Mouse (Mus musculus) hindbrain, embryonic 13.5 days (tissue): ENCODE data around the gene Bcl6b. TPM values are rescaled to one million over a fixed set of nuclear protein-coding genes. Genes with fewer than 3 reads are reported as not detected.

ENCODE experiments used
- ATAC-seq: fragments of 200-750 bp; cut with Nextera tagmentation; 2 replicates; pipeline ENCODE4 v1.8.0; 2017; ENCODE audit warnings: moderate TSS enrichment; ENCODE audit not compliant: low FRiP score
- H3K27ac ChIP-seq: fragments of 300-500 bp; sonication (generic); 2 replicates; pipeline ENCODE4 v1.5.1; 2015; ENCODE audit warnings: inconsistent platforms, mild to moderate bottlenecking, moderate library complexity
- H3K27me3 ChIP-seq: fragments of 300-500 bp; sonication (generic); 2 replicates; pipeline ENCODE4 v1.6.1; 2015; ENCODE audit warnings: mild to moderate bottlenecking, inconsistent platforms
- H3K36me3 ChIP-seq: fragments of 300-500 bp; sonication (generic); 2 replicates; pipeline ENCODE4 v1.6.1; 2015; ENCODE audit warnings: mild to moderate bottlenecking, inconsistent platforms
- H3K4me1 ChIP-seq: fragments of 300-500 bp; sonication (generic); replicated peaks from 2 replicates; pipeline ENCODE4 v1.6.1; 2015; ENCODE audit warnings: inconsistent platforms
- H3K4me2 ChIP-seq: fragments of 300-500 bp; sonication (generic); 2 replicates; pipeline ENCODE4 v1.6.1; 2015; ENCODE audit warnings: inconsistent platforms, mild to moderate bottlenecking, moderate library complexity
- H3K4me3 ChIP-seq: fragments of 300-500 bp; sonication (generic); 2 replicates; pipeline ENCODE4 v1.5.1; 2015; ENCODE audit warnings: mild to moderate bottlenecking, inconsistent platforms
- H3K9ac ChIP-seq: fragments of 300-500 bp; sonication (generic); 2 replicates; pipeline ENCODE4 v1.6.1; 2015; ENCODE audit warnings: mild to moderate bottlenecking, inconsistent platforms
- H3K9me3 ChIP-seq: fragments of 300-500 bp; sonication (generic); 2 replicates; pipeline ENCODE4 v1.6.1; 2016; ENCODE audit warnings: inconsistent platforms
- WGBS: fragments of 180-500 bp; shearing (Covaris S2); methylation state at CpG from one replicate; pipeline ENCODE4 v1.1.7; 2015; 5-methylcytosine and 5-hydroxymethylcytosine counted together
- polyA plus RNA-seq: library from polyadenylated mRNA; unstranded; fragments of >200 nt; fragmentation: Nextera tagmentation; extraction: Ambion mirVana; gene quantifications from 2 replicates; pipeline ENCODE4 v1.2.1, GENCODE M21; 2015

Gene Bcl6b
- polyA plus RNA-seq, 1 experiment from 2014 or later, result 5.5 TPM

- peak overlapping the region; percentile 89; the same call in 1 of the 2 replicates for H3K9ac ChIP-seq
- H3K27ac ChIP-seq, result no peak overlapping the region
- H3K36me3 ChIP-seq, result peaks cover 10% of the 10 kb centered on the region
- no peaks in the 10 kb centered on the region for H3K9me3 ChIP-seq
- peak overlapping the region; percentile 64 for H3K4me3 ChIP-seq
- peak overlapping the region; percentile 92 for H3K4me2 ChIP-seq
- WGBS, result 89% methylated on average over 15 of the region's 15 CpGs
- H3K4me1 ChIP-seq, result peaks cover 54% of the 10 kb centered on the region
- no peak for ATAC-seq
- peaks cover 43% of the 10 kb centered on the region for H3K27me3 ChIP-seq
These were observed 10.7 kb downstream of the Bcl6b start for GRCm38 (mm10) chr11:70218741-70219470.

- no peak overlapping the region for H3K4me2 ChIP-seq
- H3K27me3 ChIP-seq, result peaks cover 45% of the 10 kb centered on the region
- H3K4me1 ChIP-seq, result peaks cover 59% of the 10 kb centered on the region
- peaks cover 10% of the 10 kb centered on the region for H3K36me3 ChIP-seq
- no peaks in the 10 kb centered on the region for H3K9me3 ChIP-seq
- H3K9ac ChIP-seq, result 0 out of 2 replicates have a peak overlapping the region, but pooled peaks have one; percentile 89
- WGBS, result 93% methylated on average over 4 of the region's 4 CpGs
- no peak for ATAC-seq
- no peak overlapping the region for H3K27ac ChIP-seq
- H3K4me3 ChIP-seq, result no peak overlapping the region
These were observed 11.6 kb downstream of the Bcl6b start for GRCm38 (mm10) chr11:70218039-70218438.

GRCm38 (mm10) chr11:70216103-70216502 lies 13.5 kb downstream of the Bcl6b start:
- ATAC-seq, result no peak
- H3K4me3 ChIP-seq, result no peak overlapping the region
- H3K27ac ChIP-seq, result no peak overlapping the region
- peaks cover 10% of the 10 kb centered on the region for H3K36me3 ChIP-seq
- peaks cover 51% of the 10 kb centered on the region for H3K4me1 ChIP-seq
- no peak overlapping the region for H3K9ac ChIP-seq
- no peak overlapping the region for H3K4me2 ChIP-seq
- no peaks in the 10 kb centered on the region for H3K9me3 ChIP-seq
- WGBS, result 50% methylated on average over 3 of the region's 3 CpGs
- peaks cover 60% of the 10 kb centered on the region for H3K27me3 ChIP-seq

- WGBS, result 10% methylated on average over 22 of the region's 22 CpGs
- H3K36me3 ChIP-seq, result peaks cover 10% of the 10 kb centered on the region
- 0 out of 2 replicates have a peak overlapping the region, but pooled peaks have one; percentile 6 for H3K9ac ChIP-seq
- peak overlapping the region; percentile 68; the same call in 1 of the 2 replicates for H3K4me2 ChIP-seq
- H3K27ac ChIP-seq, result no peak overlapping the region
- peaks cover 64% of the 10 kb centered on the region for H3K27me3 ChIP-seq
- no peak for ATAC-seq
- peak overlapping the region; percentile 7 for H3K4me3 ChIP-seq
- peaks cover 50% of the 10 kb centered on the region for H3K4me1 ChIP-seq
- no peaks in the 10 kb centered on the region for H3K9me3 ChIP-seq
These were observed 14.3 kb downstream of the Bcl6b start for GRCm38 (mm10) chr11:70215301-70215700.

- Histone ChIP-seq H3K4me1 (peaks cover 45% of the 10 kb centered on the region), H3K27me3 (peaks cover 64% of the 10 kb centered on the region), H3K4me2 (peak overlapping the region; percentile 68), H3K36me3 (peaks cover 10% of the 10 kb centered on the region), H3K4me3 (peak overlapping the region; percentile 39), H3K9me3 (no peaks in the 10 kb centered on the region), H3K9ac (no peak overlapping the region; the same call in 1 of the 2 replicates), H3K27ac (no peak overlapping the region)
- 3% methylated on average over 18 of the region's 18 CpGs for WGBS
- 0 out of 2 replicates have a peak, but pooled peaks have one; percentile 32 for ATAC-seq
These were observed 14.8 kb downstream of the Bcl6b start for GRCm38 (mm10) chr11:70214856-70215209.

- Histone ChIP-seq H3K4me1 (peaks cover 40% of the 10 kb centered on the region), H3K4me3 (peak overlapping the region; percentile 39), H3K27me3 (peaks cover 64% of the 10 kb centered on the region), H3K4me2 (peak overlapping the region; percentile 68), H3K9me3 (no peaks in the 10 kb centered on the region), H3K36me3 (peaks cover 10% of the 10 kb centered on the region), H3K9ac (peak overlapping the region; percentile 73), H3K27ac (no peak overlapping the region)
- under 1% methylated on average over 46 of the region's 46 CpGs for WGBS
- ATAC-seq, result 0 out of 2 replicates have a peak, but pooled peaks have one; percentile 37
These were observed 15.3 kb downstream of the Bcl6b start for GRCm38 (mm10) chr11:70214191-70214855.

- Histone ChIP-seq H3K9ac (peak overlapping the region; percentile 73), H3K9me3 (no peaks in the 10 kb centered on the region), H3K27me3 (peaks cover 64% of the 10 kb centered on the region), H3K36me3 (peaks cover 10% of the 10 kb centered on the region), H3K27ac (no peak overlapping the region), H3K4me3 (peak overlapping the region; percentile 39), H3K4me1 (peaks cover 34% of the 10 kb centered on the region), H3K4me2 (peak overlapping the region; percentile 68)
- ATAC-seq, result no peak
- WGBS, result 6% methylated on average over 26 of the region's 26 CpGs
These were observed 15.9 kb downstream of the Bcl6b start for GRCm38 (mm10) chr11:70213736-70214135.

- Histone ChIP-seq H3K36me3 (peaks cover 10% of the 10 kb centered on the region), H3K4me3 (no peak overlapping the region), H3K27ac (no peak overlapping the region), H3K27me3 (peaks cover 64% of the 10 kb centered on the region), H3K9me3 (no peaks in the 10 kb centered on the region), H3K4me2 (no peak overlapping the region), H3K9ac (no peak overlapping the region), H3K4me1 (peaks cover 27% of the 10 kb centered on the region)
- no peak for ATAC-seq
- 11% methylated on average over 9 of the region's 9 CpGs for WGBS
These were observed 16.7 kb downstream of the Bcl6b start for GRCm38 (mm10) chr11:70212896-70213295.

GRCm38 (mm10) chr11:70212423-70212822 lies 17.2 kb downstream of the Bcl6b start, which contains the start of gene Slc16a11:
Gene Slc16a11, plus strand, starts transcription at chr11:70212752.
- H3K27ac ChIP-seq, result no peak within 1 kb of the TSS
- H3K4me3 ChIP-seq, result peak within 1 kb of the TSS; percentile 39
- peak within 1 kb of the TSS; percentile 73 for H3K9ac ChIP-seq
- 64% methylated on average over 6 of the region's 6 CpGs for WGBS
- no peak for ATAC-seq
- H3K9me3 ChIP-seq, result no peaks in the 10 kb centered on the region
- peaks cover 27% of the 10 kb centered on the region for H3K4me1 ChIP-seq
- peaks cover 6% of the 10 kb centered on the region for H3K36me3 ChIP-seq
- peaks cover 62% of the 10 kb centered on the region for H3K27me3 ChIP-seq
- H3K4me2 ChIP-seq, result peak within 1 kb of the TSS; percentile 68

- H3K27me3 ChIP-seq, result peaks cover 58% of the 10 kb centered on the region
- ATAC-seq, result no peak
- WGBS, result 81% methylated on average over 6 of the region's 6 CpGs
These were observed 17.6 kb downstream of the Bcl6b start for GRCm38 (mm10) chr11:70211972-70212371.

GRCm38 (mm10) chr11:70210681-70211080 lies 18.9 kb downstream of the Bcl6b start:
- H3K27ac ChIP-seq, result no peak overlapping the region
- no peak for ATAC-seq
- no peak overlapping the region for H3K9ac ChIP-seq
- H3K27me3 ChIP-seq, result peaks cover 51% of the 10 kb centered on the region
- H3K4me1 ChIP-seq, result peaks cover 27% of the 10 kb centered on the region
- 88% methylated on average over 2 of the region's 2 CpGs for WGBS
- no peak overlapping the region for H3K4me2 ChIP-seq
- no peaks in the 10 kb centered on the region for H3K36me3 ChIP-seq
- H3K9me3 ChIP-seq, result no peaks in the 10 kb centered on the region
- H3K4me3 ChIP-seq, result no peak overlapping the region

More at GRCm38 (mm10) chr11:70211972-70212371, 17.6 kb downstream of the Bcl6b start:
- Histone ChIP-seq H3K9me3 (no peaks in the 10 kb centered on the region), H3K36me3 (peaks cover 1% of the 10 kb centered on the region), H3K4me2 (no peak overlapping the region), H3K4me1 (peaks cover 27% of the 10 kb centered on the region), H3K27ac (no peak overlapping the region), H3K4me3 (no peak overlapping the region), H3K9ac (no peak overlapping the region)

GRCm38 (mm10) chr11:70208778-70209388 lies 20.7 kb downstream of the Bcl6b start:
- 87% methylated on average over 5 of the region's 5 CpGs for WGBS
- Histone ChIP-seq H3K4me3 (no peak overlapping the region), H3K36me3 (no peaks in the 10 kb centered on the region), H3K27me3 (peaks cover 33% of the 10 kb centered on the region), H3K27ac (no peak overlapping the region), H3K9me3 (no peaks in the 10 kb centered on the region), H3K4me1 (peaks cover 9% of the 10 kb centered on the region), H3K9ac (no peak overlapping the region), H3K4me2 (no peak overlapping the region)
- no peak for ATAC-seq
